Mouse (Mus musculus): ENCODE measurements around the gene Il6ra.

Gene Il6ra

GRCm38 (mm10) chr3:89912543-89913391, at the start of gene Il6ra:
Gene Il6ra (minus strand): TSS chr3:89913196.
- peak; percentile 91 to 97 for DNase-seq (ENCODE audit: inconsistent age in 2 of 2, low spot score in 1 of 2)

GRCm38 (mm10) chr3:89962059-89962750, 49.2 kb upstream of the Il6ra start:
- peak in 1 of 2 experiments; percentile 51 for DNase-seq (ENCODE audit: inconsistent age in 2 of 2, low spot score in 1 of 2)

GRCm38 (mm10) chr3:89961436-89961835, 48.4 kb upstream of the Il6ra start:
- peak in 1 of 2 experiments; percentile 58 for DNase-seq (ENCODE audit: inconsistent age in 2 of 2, low spot score in 1 of 2)

- peak; percentile 96 to 97 for DNase-seq (ENCODE audit: inconsistent age in 2 of 2, low spot score in 1 of 2)
These were observed 47.5 kb upstream of the Il6ra start for GRCm38 (mm10) chr3:89960469-89960868.

- DNase-seq (ENCODE audit: inconsistent age in 2 of 2, low spot score in 1 of 2): peak in 1 of 2 experiments; percentile 52
These were observed 46.4 kb upstream of the Il6ra start for GRCm38 (mm10) chr3:89959435-89959834.

- DNase-seq (ENCODE audit: inconsistent age in 2 of 2, low spot score in 1 of 2): no peak
These were observed 44.9 kb upstream of the Il6ra start for GRCm38 (mm10) chr3:89957880-89958279.

GRCm38 (mm10) chr3:89956177-89956971, 43.4 kb upstream of the Il6ra start:
- DNase-seq (ENCODE audit: inconsistent age in 2 of 2, low spot score in 1 of 2): no peak

GRCm38 (mm10) chr3:89953420-89953819, 40.4 kb upstream of the Il6ra start:
- peak; percentile 75 to 90 for DNase-seq (ENCODE audit: inconsistent age in 2 of 2, low spot score in 1 of 2)

GRCm38 (mm10) chr3:89948655-89949054, 35.7 kb upstream of the Il6ra start:
- no peak for DNase-seq (ENCODE audit: inconsistent age in 2 of 2, low spot score in 1 of 2)

- DNase-seq (ENCODE audit: inconsistent age in 2 of 2, low spot score in 1 of 2): no peak
These were observed 35.0 kb upstream of the Il6ra start for GRCm38 (mm10) chr3:89948021-89948420.

GRCm38 (mm10) chr3:89945026-89945425, 32.0 kb upstream of the Il6ra start:
- no peak for DNase-seq (ENCODE audit: inconsistent age in 2 of 2, low spot score in 1 of 2)

GRCm38 (mm10) chr3:89942894-89943293, 29.9 kb upstream of the Il6ra start:
- DNase-seq (ENCODE audit: inconsistent age in 2 of 2, low spot score in 1 of 2): peak; percentile 83 to 88

GRCm38 (mm10) chr3:89936495-89936894, 23.5 kb upstream of the Il6ra start:
- no peak for DNase-seq (ENCODE audit: inconsistent age in 2 of 2, low spot score in 1 of 2)

- DNase-seq (ENCODE audit: inconsistent age in 2 of 2, low spot score in 1 of 2): no peak
These were observed 19.9 kb upstream of the Il6ra start for GRCm38 (mm10) chr3:89932925-89933324.

GRCm38 (mm10) chr3:89928956-89929355, 16.0 kb upstream of the Il6ra start:
- DNase-seq (ENCODE audit: inconsistent age in 2 of 2, low spot score in 1 of 2): no peak

- DNase-seq (ENCODE audit: inconsistent age in 2 of 2, low spot score in 1 of 2): no peak
These were observed 13.4 kb upstream of the Il6ra start for GRCm38 (mm10) chr3:89926440-89926839.

GRCm38 (mm10) chr3:89920711-89921110, 7.7 kb upstream of the Il6ra start:
- DNase-seq (ENCODE audit: inconsistent age in 2 of 2, low spot score in 1 of 2): no peak

- DNase-seq (ENCODE audit: inconsistent age in 2 of 2, low spot score in 1 of 2): no peak
These were observed 4.4 kb upstream of the Il6ra start for GRCm38 (mm10) chr3:89917408-89917807.

GRCm38 (mm10) chr3:89916622-89917021, 3.6 kb upstream of the Il6ra start:
- DNase-seq (ENCODE audit: inconsistent age in 2 of 2, low spot score in 1 of 2): no peak

GRCm38 (mm10) chr3:89914700-89915099, 1.7 kb upstream of the Il6ra start:
- no peak for DNase-seq (ENCODE audit: inconsistent age in 2 of 2, low spot score in 1 of 2)

GRCm38 (mm10) chr3:89912108-89912542, 871 bp downstream of the Il6ra start:
- DNase-seq (ENCODE audit: inconsistent age in 2 of 2, low spot score in 1 of 2): no peak
